In the genomic region with DNA sequence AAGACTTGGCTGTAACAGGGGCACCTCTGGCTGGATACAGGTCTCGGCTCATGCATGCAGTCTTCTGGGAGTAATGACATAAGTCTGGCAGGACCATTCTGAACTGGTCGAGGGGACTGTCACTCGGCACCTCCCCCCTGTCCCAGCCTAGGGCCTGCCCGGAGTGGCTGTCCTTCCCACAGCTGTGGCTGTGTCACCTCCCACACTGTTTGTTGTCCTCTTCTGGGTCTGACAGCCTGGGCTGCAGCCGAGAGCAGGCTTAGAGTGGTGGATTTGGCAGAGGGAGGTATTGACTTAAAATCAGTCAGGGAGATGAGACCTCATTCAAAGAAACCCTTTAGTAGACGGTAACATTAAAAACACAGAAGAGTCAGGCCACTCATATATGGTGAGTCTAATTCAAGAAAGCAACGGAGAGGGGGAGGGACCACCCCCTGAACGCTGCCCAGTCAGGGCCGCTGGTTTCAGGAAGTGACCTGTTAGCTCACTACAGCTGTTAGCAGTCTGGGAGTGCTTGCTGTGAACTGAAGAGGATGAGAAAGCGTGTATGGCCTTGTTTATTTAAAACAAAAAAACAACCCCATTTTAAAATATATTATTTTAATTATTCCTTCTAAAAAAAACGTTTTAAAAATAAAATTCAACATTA, we compare ENCODE assay signal across 8 mouse cellular contexts.
DNase-seq lines count a peak whose midpoint lies in the region; ATAC-seq and TF ChIP-seq lines count a peak whose summit lies in the region.
"Had no signal": no experiment of that assay in that cellular context is flagged by ENCODE, and none has a peak within 500 bp of the region (broad histone marks: within the 10 kb centered on the region; RNA-seq: fewer than 3 reads in every experiment).

No protein-coding gene starts in this region.

- 0 out of 2 replicates have a peak, but pooled peaks have one; percentile 45 for ATAC-seq in heart, embryonic 13.5 days (ENCODE audit: extremely low read depth, insufficient number of reproducible peaks, low FRiP score, low TSS enrichment)
- 0 out of 2 replicates have a peak, but pooled peaks have one; percentile 38 for ATAC-seq in limb, embryonic 13.5 days (ENCODE audit: low FRiP score, low read depth)
- ATAC-seq in stomach, embryonic 14.5 days (ENCODE audit: insufficient number of reproducible peaks, insufficient read depth, low FRiP score, low read depth): 0 out of 2 replicates have a peak, but pooled peaks have one; percentile 29

- peak overlapping the region; percentile 59 for H3K4me2 ChIP-seq in heart, embryonic 13.5 days
- 0 out of 2 replicates have a peak overlapping the region, but pooled peaks have one; percentile 0 for H3K4me2 ChIP-seq in limb, embryonic 13.5 days (replicated peaks)
- no peak overlapping the region; the same call in 1 of the 2 replicates for H3K4me2 ChIP-seq in stomach, embryonic 14.5 days (replicated peaks; ENCODE audit: low read depth, low read length)

- no peaks in the 10 kb centered on the region for H3K79me2 ChIP-seq in liver, adult 2 months (ENCODE audit: control insufficient read depth, insufficient read depth, low read length)

- no peaks in the 10 kb centered on the region for H3K27me3 ChIP-seq in liver, adult 2 months (ENCODE audit: control insufficient read depth, insufficient read depth, low read length)
- peaks cover 42% of the 10 kb centered on the region for H3K27me3 ChIP-seq in heart, embryonic 13.5 days (replicated peaks)
- no peaks in the 10 kb centered on the region for H3K27me3 ChIP-seq in limb, embryonic 13.5 days
- no peaks in the 10 kb centered on the region for H3K27me3 ChIP-seq in stomach, embryonic 14.5 days (ENCODE audit: control insufficient read depth, insufficient read depth, low read length)

- no peak overlapping the region for H3K27ac ChIP-seq in liver, adult 2 months (replicated peaks; ENCODE audit: insufficient read depth, low read depth, low read length)
- peak overlapping the region; percentile 25; the same call in 1 of the 2 replicates for H3K27ac ChIP-seq in heart, embryonic 13.5 days (replicated peaks)
- H3K27ac ChIP-seq in limb, embryonic 13.5 days: peak overlapping the region; percentile 52; the same call in 1 of the 2 replicates
- H3K27ac ChIP-seq in stomach, embryonic 14.5 days (ENCODE audit: low read length): peak overlapping the region; percentile 10; the same call in 1 of the 2 replicates

- no peak for TF ChIP-seq POLR2A in liver, adult 2 months (IDR thresholded peaks at IDR 0.05; ENCODE audit: extremely low read depth, insufficient read depth, low read length)

- H3K36me3 ChIP-seq in liver, adult 2 months (ENCODE audit: control insufficient read depth, insufficient read depth, low read length): no peaks in the 10 kb centered on the region
- H3K36me3 ChIP-seq in heart, embryonic 13.5 days: no peaks in the 10 kb centered on the region
- no peaks in the 10 kb centered on the region for H3K36me3 ChIP-seq in limb, embryonic 13.5 days
- H3K36me3 ChIP-seq in stomach, embryonic 14.5 days (ENCODE audit: control insufficient read depth, insufficient read depth, low read length): no peaks in the 10 kb centered on the region

- H3K9me3 ChIP-seq in heart, embryonic 13.5 days: no peaks in the 10 kb centered on the region
- no peaks in the 10 kb centered on the region for H3K9me3 ChIP-seq in limb, embryonic 13.5 days
- H3K9me3 ChIP-seq in stomach, embryonic 14.5 days (ENCODE audit: control insufficient read depth, low read depth, low read length): no peaks in the 10 kb centered on the region

- peak; percentile 45 for DNase-seq in liver, adult 2 months (ENCODE audit: extremely low read depth, low read depth, low spot score)
- DNase-seq in liver: no peak
- DNase-seq in urinary bladder, postnatal 36 days (ENCODE audit: low spot score in 2 of 2): no peak
- DNase-seq in right cerebral cortex, adult 18-20 months: no peak
- DNase-seq: right cerebral cortex, postnatal 25 days had no signal

- peaks cover 7% of the 10 kb centered on the region for H3K4me1 ChIP-seq in liver, adult 2 months (ENCODE audit: control insufficient read depth, insufficient read depth, low read length)
- peaks cover 26% of the 10 kb centered on the region for H3K4me1 ChIP-seq in heart, embryonic 13.5 days
- peaks cover 51% of the 10 kb centered on the region for H3K4me1 ChIP-seq in limb, embryonic 13.5 days
- peaks cover 9% of the 10 kb centered on the region; the same call in 1 of the 2 replicates for H3K4me1 ChIP-seq in stomach, embryonic 14.5 days (ENCODE audit: control insufficient read depth, insufficient read depth, low read length)

- peak overlapping the region; percentile 7; the same call in 1 of the 2 replicates for H3K9ac ChIP-seq in liver, adult 2 months (ENCODE audit: low read depth, low read length)
- H3K9ac ChIP-seq in heart, embryonic 13.5 days: 0 out of 2 replicates have a peak overlapping the region, but pooled peaks have one; percentile 17
- H3K9ac ChIP-seq in limb, embryonic 13.5 days: no peak overlapping the region
- H3K9ac ChIP-seq in stomach, embryonic 14.5 days (replicated peaks; ENCODE audit: low read depth, low read length): no peak overlapping the region

- no peak overlapping the region for H3K4me3 ChIP-seq in liver, adult 2 months (ENCODE audit: insufficient read depth, low read depth, low read length)
- H3K4me3 ChIP-seq in heart, embryonic 13.5 days: peak overlapping the region; percentile 27
- H3K4me3 ChIP-seq in limb, embryonic 13.5 days: no peak overlapping the region
- no peak overlapping the region for H3K4me3 ChIP-seq in stomach, embryonic 14.5 days (ENCODE audit: low read depth, low read length)

- 12% methylated on average over 11 of the region's 11 CpGs for WGBS in liver, adult 2 months
- WGBS in heart, embryonic 13.5 days: 10% methylated on average over 11 of the region's 11 CpGs
- whole genome bisulfite sequencing in limb, embryonic 13.5 days: 11% methylated on average over 11 of the region's 11 CpGs
- 16% methylated on average over 11 of the region's 11 CpGs for WGBS in stomach, embryonic 14.5 days

- no peak for TF ChIP-seq CTCF in liver, adult 2 months (IDR thresholded peaks at IDR 0.05; ENCODE audit: low read depth, low read length)

Comparison
In these comparisons a context has a peak if more than half of its experiments do, and no peak if none do; other contexts are left out.
1. H3K9ac ChIP-seq: peak in liver, adult 2 months (single experiment) and heart, embryonic 13.5 days (single experiment); none in limb, embryonic 13.5 days (single experiment) and stomach, embryonic 14.5 days (single experiment).
2. Peak in every context shown above with its lines, with median percentiles within 50 percentile points of each other: ATAC-seq.